Mouse (Mus musculus) retina, embryonic 14.5 days (tissue): ENCODE measurements around the gene Vmn2r38.
"Not testable (repeated sequence)": the region's sequence is repeated elsewhere in the genome, so short reads cannot be mapped to it uniquely, and the experiment has no call there.

Experiments used
- DNase-seq: peaks from one replicate; pipeline ENCODE4 v3.0.0-alpha.2; 2015; ENCODE audit warnings: low spot score

Gene Vmn2r38

GRCm38 (mm10) chr7:9097781-9098180 is at the start of gene Vmn2r38:
Gene Vmn2r38, minus strand, starts transcription at chr7:9097881.
- DNase-seq = not testable (repeated sequence)

GRCm38 (mm10) chr7:9065353-9065752 is 32.3 kb downstream of the Vmn2r38 start:
- not testable (repeated sequence) for DNase-seq

- not testable (repeated sequence) for DNase-seq
Measured at GRCm38 (mm10) chr7:9030698-9031097, 67.0 kb downstream of the Vmn2r38 start, which contains the start of gene Vmn2r39. Gene Vmn2r39, minus strand, starts transcription at chr7:9030798.
